Mouse (Mus musculus) neural tube, postnatal 0 days (tissue): ENCODE results near the gene Gm8298. TPM values are rescaled to one million over a fixed set of nuclear protein-coding genes. Genes with fewer than 3 reads are reported as not detected.

Experiments
- polyA plus RNA-seq: library from polyadenylated mRNA; unstranded; fragments of >200 nt; fragmentation: Nextera tagmentation; extraction: Ambion mirVana; gene quantifications from 2 replicates; pipeline ENCODE4 v1.2.1, GENCODE M21; 2015

The Gm8298 gene
- not detected in 2 replicates for polyA plus RNA-seq

GRCm38 (mm10) chr3:59860751-59861150 is at the start of gene Gm8298:
Gene Gm8298 (plus strand): TSS chr3:59861051.

GRCm38 (mm10) chr3:59924914-59925313 is 64.1 kb downstream of the Gm8298 start, which contains the start of gene C130079G13Rik:
Gene C130079G13Rik (plus strand): TSS chr3:59925214.

Other genes starting within 250 kb of the Gm8298 start
- not detected in 2 replicates for gene Gm5538, start 131.3 kb upstream of the Gm8298 start, polyA plus RNA-seq
- gene C130079G13Rik, start 64.2 kb downstream of the Gm8298 start, polyA plus RNA-seq: not detected in 2 replicates
- not detected in 2 replicates for gene Aadacl2, start 145.7 kb downstream of the Gm8298 start, polyA plus RNA-seq
- not detected in 2 replicates for gene Aadac, start 164.7 kb downstream of the Gm8298 start, polyA plus RNA-seq
- 0.09 TPM in 1 of 2 replicates, not detected in the other for gene Sucnr1, start 220.8 kb downstream of the Gm8298 start, polyA plus RNA-seq